10 mouse cellular contexts compared by ENCODE assay signal in the genomic region with DNA sequence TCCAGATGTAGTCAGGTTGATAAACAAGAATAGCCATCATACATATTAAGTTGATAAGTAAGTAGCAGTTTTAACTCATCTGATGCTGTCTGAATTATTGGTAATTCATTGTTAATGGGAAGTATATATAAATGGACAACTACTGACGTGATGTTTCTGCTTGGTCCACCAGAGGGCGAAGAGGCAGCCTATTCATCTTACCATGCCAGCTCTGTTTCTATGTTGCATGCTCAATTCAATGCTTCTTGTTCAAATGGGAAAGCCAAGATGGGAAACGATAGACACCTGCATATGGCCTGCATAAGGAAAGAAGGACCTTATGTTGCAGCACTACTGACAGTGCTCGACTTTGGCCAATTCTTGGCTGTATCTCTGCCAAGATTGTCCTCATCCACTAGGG.
DNase-seq lines count a peak whose midpoint lies in the region; ATAC-seq and TF ChIP-seq lines count a peak whose summit lies in the region.
"Had no signal": no experiment of that assay in that cellular context is flagged by ENCODE, and none has a peak within 500 bp of the region (broad histone marks: within the 10 kb centered on the region; RNA-seq: fewer than 3 reads in every experiment).

No protein-coding gene starts in this region.

- WGBS in forebrain, embryonic 14.5 days, result 25% methylated on average over 4 of the region's 4 CpGs
- WGBS in midbrain, embryonic 14.5 days, result 24% methylated on average over 4 of the region's 4 CpGs

- no peak overlapping the region for H3K4me2 ChIP-seq in forebrain, embryonic 14.5 days (ENCODE audit: low read length)
- H3K4me2 ChIP-seq in midbrain, embryonic 14.5 days (ENCODE audit: low read length), result no peak overlapping the region
- H3K4me2 ChIP-seq: heart, embryonic 13.5 days had no signal

- no peaks in the 10 kb centered on the region for H3K27me3 ChIP-seq in forebrain, embryonic 14.5 days (replicated peaks; ENCODE audit: control insufficient read depth, insufficient read depth, low read length)
- H3K27me3 ChIP-seq in midbrain, embryonic 14.5 days (ENCODE audit: control insufficient read depth, insufficient read depth, low read length), result no peaks in the 10 kb centered on the region
- H3K27me3 ChIP-seq: heart, embryonic 13.5 days had no signal

- peak; percentile 70; the same call in 1 of the 2 replicates for TF ChIP-seq CTCF in brain, embryonic 14.5 days (IDR thresholded peaks at IDR 0.05; ENCODE audit: borderline replicate concordance, extremely low read depth, insufficient read depth, insufficient read length)

- no peak for TF ChIP-seq POLR2A in brain, embryonic 14.5 days (IDR thresholded peaks at IDR 0.05; ENCODE audit: borderline replicate concordance, extremely low read depth, insufficient read depth, insufficient read length, poor library complexity, severe bottlenecking)

- no peak overlapping the region for H3K4me3 ChIP-seq in forebrain, embryonic 14.5 days (ENCODE audit: low read depth, low read length)
- H3K4me3 ChIP-seq in midbrain, embryonic 14.5 days (replicated peaks; ENCODE audit: low read depth, low read length), result no peak overlapping the region
- H3K4me3 ChIP-seq: heart, embryonic 13.5 days; megakaryocyte, embryonic 14.5 days had no signal

- peak; percentile 74; the same call in 1 of the 2 replicates for ATAC-seq in forebrain, embryonic 14.5 days
- ATAC-seq in midbrain, embryonic 14.5 days (ENCODE audit: low FRiP score, low TSS enrichment), result peak; percentile 46; the same call in 1 of the 2 replicates

- no peak overlapping the region for H3K9ac ChIP-seq in forebrain, embryonic 14.5 days (ENCODE audit: low read length)
- H3K9ac ChIP-seq in midbrain, embryonic 14.5 days (replicated peaks; ENCODE audit: low read length), result no peak overlapping the region
- H3K9ac ChIP-seq: heart, embryonic 13.5 days had no signal

- no peaks in the 10 kb centered on the region for H3K36me3 ChIP-seq in forebrain, embryonic 14.5 days (ENCODE audit: control insufficient read depth, insufficient read depth, low read length)
- no peaks in the 10 kb centered on the region for H3K36me3 ChIP-seq in midbrain, embryonic 14.5 days (ENCODE audit: control insufficient read depth, insufficient read depth, low read length)
- H3K36me3 ChIP-seq: heart, embryonic 13.5 days had no signal

- H3K9me3 ChIP-seq in forebrain, embryonic 14.5 days (replicated peaks; ENCODE audit: control insufficient read depth, low read length), result no peaks in the 10 kb centered on the region
- no peaks in the 10 kb centered on the region for H3K9me3 ChIP-seq in midbrain, embryonic 14.5 days (ENCODE audit: control insufficient read depth, low read length)
- H3K9me3 ChIP-seq: heart, embryonic 13.5 days had no signal

- peak; percentile 28 to 42 for DNase-seq in heart, postnatal 10 days
- DNase-seq in heart, postnatal 25 days (ENCODE audit: low spot score), result no peak
- peak; percentile 62 for DNase-seq in CD4-positive, CD25-positive, alpha-beta regulatory T cell, adult 2 months (ENCODE audit: low read depth, low spot score)
- peak; percentile 90 for DNase-seq in brain, embryonic 14.5 days (ENCODE audit: low read depth)
- peak; percentile 79 for DNase-seq in forebrain, embryonic 14.5 days (ENCODE audit: low spot score)
- DNase-seq in kidney, postnatal 25 days, result peak; percentile 41 to 60
- peak; percentile 86 for DNase-seq in midbrain, embryonic 14.5 days
- DNase-seq in spleen, postnatal 4 days (ENCODE audit: low spot score in 2 of 2), result no peak

- intact Hi-C loops in heart, postnatal 10 days (cut with DNase I), result loop anchor here (1.0 to 10.0 kb wide), 3 partner anchors 171 to 759 kb away; no protein-coding TSS in a partner anchor
- intact Hi-C loops in heart, postnatal 25 days (cut with DNase I), result loop anchor here (5.0 kb wide), 1 partner anchor 1071 kb away; no protein-coding TSS in a partner anchor

- no peaks in the 10 kb centered on the region for H3K4me1 ChIP-seq in forebrain, embryonic 14.5 days (ENCODE audit: control insufficient read depth, insufficient read depth, low read length)
- no peaks in the 10 kb centered on the region for H3K4me1 ChIP-seq in midbrain, embryonic 14.5 days (ENCODE audit: control insufficient read depth, insufficient read depth, low read length)
- H3K4me1 ChIP-seq: heart, embryonic 13.5 days had no signal

- H3K27ac ChIP-seq in forebrain, embryonic 14.5 days (ENCODE audit: low read depth, low read length), result no peak overlapping the region
- no peak overlapping the region for H3K27ac ChIP-seq in midbrain, embryonic 14.5 days (replicated peaks; ENCODE audit: low read depth, low read length)
- H3K27ac ChIP-seq: heart, embryonic 13.5 days had no signal

Comparison
In these comparisons a context has a peak if more than half of its experiments do, and no peak if none do; other contexts are left out.
1. DNase-seq: peak in heart, postnatal 10 days (2 of 2), CD4-positive, CD25-positive, alpha-beta regulatory T cell, adult 2 months (single experiment), brain, embryonic 14.5 days (single experiment), forebrain, embryonic 14.5 days (single experiment), kidney, postnatal 25 days (2 of 2) and midbrain, embryonic 14.5 days (single experiment); none in heart, postnatal 25 days (single experiment) and spleen, postnatal 4 days (0 of 2).